Mouse (Mus musculus): ENCODE data around the gene Spout1.
"Not testable (repeated sequence)": the region's sequence is repeated elsewhere in the genome, so short reads cannot be mapped to it uniquely, and the experiment has no call there.

Gene Spout1

GRCm38 (mm10) chr2:30178711-30179110 lies 452 bp upstream of the Spout1 start:
- DNase-seq (ENCODE audit: low spot score) = not testable (repeated sequence)

GRCm38 (mm10) chr2:30176561-30176960 lies 1.7 kb downstream of the Spout1 start:
- DNase-seq (ENCODE audit: low spot score) = no peak

DNA sequence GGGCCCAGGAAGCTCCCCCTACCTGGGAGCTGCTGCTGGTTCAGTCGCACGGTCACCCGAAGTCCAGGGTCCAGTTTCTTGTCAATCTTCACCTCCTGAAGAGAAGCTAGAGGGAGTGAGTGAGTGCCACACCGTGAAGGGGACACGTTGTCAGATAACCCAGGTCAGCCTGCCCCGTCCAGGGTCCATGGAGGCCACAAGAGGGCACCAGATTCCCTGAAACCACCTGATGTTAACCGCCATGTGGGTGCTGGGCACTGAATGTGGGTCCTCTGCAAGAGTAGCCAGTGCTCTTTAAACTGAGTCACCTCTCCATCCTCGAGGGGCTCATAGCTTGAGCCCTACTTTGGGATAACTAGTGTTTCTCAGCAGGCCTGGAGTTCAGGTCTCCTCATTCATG lies 2.4 kb downstream of the Spout1 start:
- DNase-seq (ENCODE audit: low spot score) = no peak

DNA sequence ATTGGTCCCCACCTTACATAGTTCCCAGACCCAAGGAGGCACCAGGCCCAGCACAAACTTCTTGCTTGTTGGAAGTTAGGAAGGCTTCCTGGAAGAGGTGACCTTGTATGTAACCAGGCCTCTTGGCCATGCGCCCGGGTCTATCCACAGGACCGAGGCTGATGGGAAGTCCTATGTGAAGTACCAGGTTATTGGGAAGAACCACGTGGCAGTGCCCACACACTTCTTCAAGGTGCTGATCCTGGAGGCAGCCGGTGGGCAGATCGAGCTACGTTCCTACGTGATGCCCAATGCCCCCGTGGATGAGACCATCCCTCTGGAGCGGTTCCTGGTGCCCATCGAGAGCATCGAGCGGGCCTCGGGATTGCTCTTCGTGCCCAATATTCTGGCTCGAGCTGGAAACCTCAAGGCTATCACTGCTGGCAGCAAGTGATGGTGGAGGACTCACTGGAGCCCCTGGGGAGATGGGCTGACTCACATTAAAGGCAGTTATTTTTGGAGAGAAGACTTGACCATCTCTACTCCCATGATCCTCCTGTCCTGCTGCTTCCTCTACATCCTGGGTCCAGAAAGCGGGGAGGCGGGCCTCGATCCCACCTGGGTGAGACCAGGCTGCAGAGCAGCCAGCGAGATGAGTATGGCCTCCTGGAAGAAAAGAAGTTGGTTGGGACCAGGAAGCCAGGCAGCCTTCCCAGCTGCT lies 4.6 kb downstream of the Spout1 start:
- no peak for DNase-seq (ENCODE audit: low spot score)

DNA sequence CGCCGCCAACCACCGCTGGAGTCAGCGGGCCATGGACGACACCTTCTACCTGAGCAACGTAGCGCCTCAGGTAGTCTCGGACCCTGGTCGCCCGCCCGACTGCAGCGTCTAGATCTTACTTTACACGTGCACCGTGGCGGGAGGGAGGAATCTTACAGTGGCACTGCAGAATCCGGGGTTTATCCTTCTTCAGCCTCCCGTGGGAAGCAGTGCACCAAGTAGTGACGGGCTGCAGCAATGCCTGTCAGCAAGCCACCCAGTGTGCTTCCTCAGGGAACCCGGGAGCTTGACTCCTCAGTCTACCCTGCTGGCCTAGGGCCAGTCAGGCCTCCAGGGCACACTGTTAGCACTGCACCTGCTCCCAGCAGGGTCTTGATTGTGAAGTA lies 6.3 kb downstream of the Spout1 start:
- DNase-seq (ENCODE audit: low spot score) = no peak

- peak; percentile 85 for DNase-seq (ENCODE audit: low spot score)
These were observed 6.8 kb downstream of the Spout1 start, which contains the start of gene Endog for GRCm38 (mm10) chr2:30171371-30171996. Endog (plus strand) TSS chr2:30171493.

DNA sequence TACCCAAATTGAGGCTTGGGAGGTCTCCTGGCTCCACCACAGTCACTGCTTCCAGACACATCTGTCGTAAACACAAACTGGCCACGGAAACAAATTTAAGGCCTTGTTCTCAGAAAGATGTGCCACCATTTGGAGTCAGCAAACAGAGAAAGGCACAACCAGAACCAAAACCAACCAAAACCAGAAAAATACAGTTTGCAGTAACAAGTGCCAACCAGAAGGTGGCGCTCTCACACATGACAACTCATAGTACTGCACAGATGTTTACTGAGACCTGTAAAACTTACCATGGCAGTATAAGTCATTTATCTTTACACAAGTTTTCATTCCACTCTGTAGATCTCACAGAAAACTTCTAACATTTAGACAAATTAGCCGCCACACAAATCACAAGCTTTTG lies 11.6 kb downstream of the Spout1 start:
- no peak for DNase-seq (ENCODE audit: low spot score)

GRCm38 (mm10) chr2:30164340-30164932 lies 13.8 kb downstream of the Spout1 start:
- no peak for DNase-seq (ENCODE audit: low spot score)

GRCm38 (mm10) chr2:30161809-30162208 lies 16.4 kb downstream of the Spout1 start:
- no peak for DNase-seq (ENCODE audit: low spot score)

- not testable (repeated sequence) for DNase-seq (ENCODE audit: low spot score)
These were observed 18.4 kb downstream of the Spout1 start for GRCm38 (mm10) chr2:30159871-30160270.

- no peak for DNase-seq (ENCODE audit: low spot score)
These were observed 25.6 kb downstream of the Spout1 start for GRCm38 (mm10) chr2:30152616-30153015.

DNA sequence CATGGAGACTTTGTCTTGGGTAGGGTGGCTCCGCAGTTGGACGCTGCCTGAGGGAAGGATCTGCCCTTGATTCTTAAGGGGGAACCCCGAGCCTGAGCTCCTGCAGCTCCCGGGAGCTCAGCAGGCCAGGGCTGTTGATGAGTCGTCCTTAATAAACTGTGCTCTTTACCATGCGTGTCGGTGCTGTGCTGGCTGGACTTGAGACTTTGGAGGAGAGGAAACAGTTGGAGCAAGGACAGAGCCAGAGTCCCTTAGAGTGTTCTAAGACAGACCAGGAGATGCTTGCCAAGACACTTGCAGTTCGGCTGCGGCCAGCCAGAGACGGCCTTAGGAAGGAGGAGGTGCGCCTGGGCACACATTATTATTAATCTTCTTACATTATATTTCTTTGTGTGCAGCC lies 26.4 kb downstream of the Spout1 start:
- DNase-seq (ENCODE audit: low spot score) = peak; percentile 31

DNA sequence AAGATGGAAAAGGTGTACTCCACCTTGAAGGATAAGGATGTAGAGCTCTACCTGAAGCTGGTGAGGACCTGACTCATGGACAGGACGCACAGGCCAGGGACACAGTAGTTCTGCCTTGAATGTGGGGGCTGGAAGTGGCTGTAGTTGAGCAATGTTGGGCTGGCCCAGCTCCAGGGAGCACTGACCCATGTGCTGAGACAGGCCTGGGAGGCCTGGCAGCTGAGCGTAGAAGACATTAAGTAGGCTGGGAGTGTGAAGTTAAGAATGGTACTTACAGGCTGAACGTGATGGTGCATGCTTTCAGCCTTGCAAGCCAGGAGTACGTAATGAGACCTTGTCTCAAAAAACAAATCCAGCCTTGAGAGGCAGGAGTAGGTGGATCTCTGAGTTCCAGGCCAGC lies 30.8 kb downstream of the Spout1 start:
- DNase-seq (ENCODE audit: low spot score) = peak; percentile 63

DNA sequence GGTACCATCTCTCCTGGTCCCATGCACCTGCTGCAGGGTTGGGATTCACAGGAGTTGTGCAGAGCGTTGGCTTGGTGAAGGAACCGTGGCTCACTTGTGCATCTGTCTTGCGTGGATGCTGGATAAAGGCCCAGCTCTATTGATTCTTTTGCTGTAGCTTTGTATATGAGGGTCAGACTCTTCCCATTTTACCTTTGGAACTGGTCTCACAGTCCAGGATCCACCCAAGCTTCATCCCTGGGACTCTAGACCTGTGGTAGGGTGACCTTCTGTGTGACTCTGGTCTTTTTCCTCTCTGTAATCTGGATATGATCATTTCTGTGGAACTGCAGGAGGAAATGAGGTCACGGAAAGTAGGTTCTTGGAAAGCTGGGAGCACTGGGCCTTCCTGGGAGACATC lies 33.8 kb downstream of the Spout1 start:
- DNase-seq (ENCODE audit: low spot score) = no peak

DNA sequence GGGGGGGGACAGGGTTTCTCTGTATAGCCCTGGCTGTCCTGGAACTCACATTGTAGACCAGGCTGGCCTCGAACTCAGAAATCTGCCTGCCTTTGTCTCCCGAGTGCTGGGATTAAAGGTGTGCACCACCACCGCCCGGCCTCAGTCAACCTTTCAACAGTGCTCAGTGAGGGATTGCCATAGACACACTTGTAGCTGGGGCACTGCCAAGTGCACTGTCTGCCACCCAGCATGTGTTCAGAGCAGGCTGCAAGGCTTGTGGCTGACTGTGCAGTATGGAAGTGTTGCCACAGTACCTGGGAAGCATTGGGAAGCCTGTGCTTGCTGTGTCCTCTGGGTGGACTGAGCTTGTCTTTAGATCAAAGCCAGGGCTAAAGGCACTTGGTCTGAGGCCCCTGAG lies 38.2 kb downstream of the Spout1 start:
- DNase-seq (ENCODE audit: low spot score) = not testable (repeated sequence)

DNA sequence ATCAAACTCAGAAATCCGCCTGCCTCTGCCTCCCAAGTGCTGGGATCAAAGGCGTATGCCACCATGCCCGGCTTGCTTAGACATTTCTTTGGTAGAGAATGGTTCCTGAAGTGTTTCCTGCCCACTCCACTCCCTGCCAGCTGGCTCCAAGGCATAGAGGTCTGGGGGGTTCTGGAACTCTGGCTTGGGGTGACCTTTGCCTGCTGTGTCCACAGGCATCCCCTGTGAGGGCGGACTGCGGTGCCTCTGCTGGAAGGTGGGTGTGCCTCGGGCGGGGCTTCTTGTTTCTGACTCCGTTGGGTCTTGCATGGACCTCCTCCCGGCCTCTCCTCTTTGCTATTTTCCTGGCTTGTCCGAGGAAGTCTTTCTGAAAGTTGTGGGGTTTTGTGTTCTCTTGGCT lies 41.8 kb downstream of the Spout1 start:
- DNase-seq (ENCODE audit: low spot score) = no peak

DNA sequence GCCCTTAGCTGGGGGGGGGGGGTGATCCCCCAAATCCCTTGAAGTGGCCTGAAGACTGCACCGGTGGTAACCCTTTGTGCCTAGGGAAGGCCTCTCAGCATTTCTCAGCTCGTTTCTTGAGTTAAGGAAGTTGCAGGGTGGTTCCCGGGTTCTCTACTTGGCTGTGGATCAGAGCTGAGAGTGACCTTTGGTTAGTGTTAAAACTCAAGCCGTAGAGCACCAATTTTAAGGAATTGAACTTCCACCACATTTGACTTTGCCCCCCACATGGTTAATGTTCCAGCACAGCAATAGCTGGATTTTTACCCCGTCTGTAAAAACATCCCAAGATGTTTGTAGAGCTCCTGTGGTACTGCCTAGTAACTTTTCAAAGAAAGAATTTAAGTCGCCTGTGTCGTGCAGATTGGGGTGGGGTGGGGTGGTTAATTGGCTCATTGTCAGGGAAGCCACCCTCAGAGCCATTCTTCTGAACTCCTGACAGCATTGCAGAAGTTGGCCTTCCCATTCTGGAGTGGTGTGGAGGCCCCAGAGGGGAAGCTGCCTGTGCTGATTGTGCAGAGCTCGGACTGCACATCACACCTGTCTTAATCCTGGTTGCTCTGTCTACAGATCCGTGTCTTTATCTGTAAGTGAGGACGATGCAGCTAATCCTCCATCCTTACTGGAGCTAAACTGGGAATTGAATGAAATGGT lies 43.2 kb downstream of the Spout1 start:
- DNase-seq (ENCODE audit: low spot score) = no peak

- DNase-seq (ENCODE audit: low spot score) = no peak
These were observed 43.9 kb downstream of the Spout1 start for GRCm38 (mm10) chr2:30134378-30134711.

DNA sequence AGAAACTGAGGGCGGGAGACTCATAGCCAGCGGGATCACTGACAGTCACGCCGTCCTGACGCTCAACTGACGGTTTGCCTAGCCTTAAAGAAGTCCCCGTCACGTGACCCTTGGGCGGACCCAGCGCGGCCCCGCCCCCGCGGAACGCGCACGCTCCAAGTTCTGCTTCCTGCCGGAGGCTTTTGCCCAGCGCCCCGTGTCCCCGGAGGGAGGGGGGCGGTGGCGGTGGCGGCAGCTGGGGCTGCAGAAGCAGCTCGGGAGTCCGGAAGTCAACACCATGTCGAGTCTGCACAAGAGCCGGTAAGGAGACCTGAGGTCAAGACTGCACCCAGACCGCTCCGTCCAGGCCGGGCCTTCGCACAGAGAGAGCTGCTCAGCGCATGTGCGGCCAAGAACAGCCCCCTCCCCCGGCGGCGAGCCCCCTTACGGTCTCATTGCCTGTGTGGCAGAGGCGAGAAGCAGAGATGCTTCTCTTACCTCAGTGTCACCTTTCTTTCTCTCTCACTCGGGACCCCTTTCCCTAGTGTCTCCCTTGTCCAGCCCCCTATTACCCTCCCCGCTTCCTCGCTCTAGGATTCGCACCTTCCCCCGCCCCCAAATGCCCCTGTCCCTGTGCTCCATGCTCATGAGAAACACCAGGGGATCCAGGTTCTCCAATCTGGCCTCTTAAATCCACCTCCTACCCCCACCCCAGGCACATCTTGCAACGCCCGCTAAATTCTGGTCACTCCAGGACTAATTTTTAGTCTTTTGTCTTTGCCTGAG lies 44.5 kb downstream of the Spout1 start, which contains the start of gene Tbc1d13:
Tbc1d13 (plus strand) TSS at position 134 of the 765 bp plus-strand sequence.
- peak; percentile 94 for DNase-seq (ENCODE audit: low spot score)

- DNase-seq (ENCODE audit: low spot score) = no peak
These were observed 45.3 kb downstream of the Spout1 start for GRCm38 (mm10) chr2:30132801-30133612.

DNA sequence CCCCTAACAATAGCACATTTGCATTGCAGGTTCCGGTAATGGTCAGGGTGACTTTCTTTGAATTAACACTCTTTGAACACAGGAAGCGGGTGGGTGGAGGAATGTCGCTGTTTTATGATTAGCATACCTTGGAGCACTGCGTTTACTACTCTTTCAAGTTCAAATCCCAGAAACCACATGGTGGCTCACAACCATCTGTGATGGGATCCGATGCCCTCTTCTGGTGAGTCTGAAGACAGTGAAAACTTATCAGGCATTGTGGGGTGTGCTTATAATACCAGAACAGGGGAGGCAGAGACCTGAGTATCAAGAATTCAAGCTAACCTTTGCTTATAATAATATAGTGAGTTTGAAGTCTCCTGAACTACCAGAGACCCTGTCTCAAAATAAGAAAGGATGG lies 47.0 kb downstream of the Spout1 start:
- DNase-seq (ENCODE audit: low spot score) = not testable (repeated sequence)
